Mouse (Mus musculus) stomach, embryonic 15.5 days (tissue): Measurements from ENCODE around the gene Cbr2. TPM values are rescaled to one million over a fixed set of nuclear protein-coding genes. Genes with fewer than 3 reads are reported as not detected.
A peak's percentile ranks its signal among the peaks of the same experiment; 100 is the strongest.
"Not testable (repeated sequence)": the region's sequence is repeated elsewhere in the genome, so short reads cannot be mapped to it uniquely, and the experiment has no call there.

Experiments
- ATAC-seq: fragments of 200-750 bp; cut with Nextera tagmentation; 2 replicates; pipeline ENCODE4 v1.8.0; 2017; ENCODE audit warnings: low read depth, moderate number of reproducible peaks, moderate TSS enrichment; ENCODE audit not compliant: insufficient read depth, low FRiP score
- H3K27ac ChIP-seq: fragments of 300-500 bp; sonication (generic); 2 replicates; pipeline ENCODE4 v1.5.1; 2015; ENCODE audit warnings: mild to moderate bottlenecking, inconsistent platforms
- H3K27me3 ChIP-seq: fragments of 300-500 bp; sonication (generic); replicated peaks from 2 replicates; pipeline ENCODE4 v1.6.1; 2015; ENCODE audit warnings: inconsistent platforms
- H3K36me3 ChIP-seq: fragments of 300-500 bp; sonication (generic); 2 replicates; pipeline ENCODE4 v1.6.1; 2015; ENCODE audit warnings: inconsistent platforms
- H3K4me1 ChIP-seq: fragments of 300-500 bp; sonication (generic); 2 replicates; pipeline ENCODE4 v1.6.1; 2015; ENCODE audit warnings: inconsistent platforms
- H3K4me2 ChIP-seq: fragments of 300-500 bp; sonication (generic); 2 replicates; pipeline ENCODE4 v1.6.1; 2015; ENCODE audit warnings: mild to moderate bottlenecking, inconsistent platforms
- H3K4me3 ChIP-seq: fragments of 300-500 bp; sonication (generic); replicated peaks from 2 replicates; pipeline ENCODE4 v1.5.1; 2015; ENCODE audit warnings: inconsistent platforms
- H3K9ac ChIP-seq: fragments of 300-500 bp; sonication (generic); 2 replicates; pipeline ENCODE4 v1.6.1; 2015; ENCODE audit warnings: inconsistent platforms
- H3K9me3 ChIP-seq: fragments of 300-500 bp; sonication (generic); 2 replicates; pipeline ENCODE4 v1.6.1; 2016; ENCODE audit warnings: inconsistent platforms
- WGBS: fragments of 180-500 bp; shearing (Covaris S2); methylation state at CpG from one replicate; pipeline ENCODE4 v1.1.7; 2015; 5-methylcytosine and 5-hydroxymethylcytosine counted together
- polyA plus RNA-seq: library from polyadenylated mRNA; unstranded; fragments of >200 nt; fragmentation: Nextera tagmentation; extraction: Ambion mirVana; gene quantifications from 2 replicates; pipeline ENCODE4 v1.2.1, GENCODE M21; 2015

Cbr2 gene
- polyA plus RNA-seq, 1 experiment from 2014 or later, result 82.4 TPM

GRCm38 (mm10) chr11:120761811-120762671 lies 30.1 kb upstream of the Cbr2 start:
- no peaks in the 10 kb centered on the region for H3K36me3 ChIP-seq
- no peak overlapping the region for H3K4me2 ChIP-seq
- H3K27ac ChIP-seq, result peak overlapping the region; percentile 41
- no peaks in the 10 kb centered on the region for H3K4me1 ChIP-seq
- no peak overlapping the region for H3K9ac ChIP-seq
- ATAC-seq, result peak; percentile 33; the same call in 1 of the 2 replicates
- H3K9me3 ChIP-seq, result no peaks in the 10 kb centered on the region
- WGBS, result 60% methylated on average over 14 of the region's 14 CpGs
- no peaks in the 10 kb centered on the region for H3K27me3 ChIP-seq
- H3K4me3 ChIP-seq, result no peak overlapping the region

- H3K4me1 ChIP-seq, result no peaks in the 10 kb centered on the region
- H3K27ac ChIP-seq, result no peak overlapping the region
- H3K9me3 ChIP-seq, result no peaks in the 10 kb centered on the region
- H3K4me3 ChIP-seq, result no peak overlapping the region
- no peak overlapping the region for H3K4me2 ChIP-seq
- WGBS, result 86% methylated on average over 9 of the region's 9 CpGs
- H3K9ac ChIP-seq, result no peak overlapping the region
- no peak for ATAC-seq
- no peaks in the 10 kb centered on the region for H3K36me3 ChIP-seq
- H3K27me3 ChIP-seq, result no peaks in the 10 kb centered on the region
These were observed 28.3 kb upstream of the Cbr2 start for GRCm38 (mm10) chr11:120760236-120760635.

- Histone ChIP-seq H3K4me3 (no peak overlapping the region), H3K9ac (no peak overlapping the region), H3K4me2 (no peak overlapping the region), H3K27me3 (no peaks in the 10 kb centered on the region), H3K27ac (no peak overlapping the region), H3K4me1 (no peaks in the 10 kb centered on the region), H3K36me3 (no peaks in the 10 kb centered on the region), H3K9me3 (no peaks in the 10 kb centered on the region)
- WGBS, result 60% methylated on average over 4 of the region's 4 CpGs
- ATAC-seq, result no peak
These were observed 19.7 kb upstream of the Cbr2 start for GRCm38 (mm10) chr11:120751606-120752005.

GRCm38 (mm10) chr11:120749430-120749829 lies 17.5 kb upstream of the Cbr2 start:
- no peaks in the 10 kb centered on the region for H3K27me3 ChIP-seq
- H3K36me3 ChIP-seq, result no peaks in the 10 kb centered on the region
- H3K4me3 ChIP-seq, result no peak overlapping the region
- H3K4me2 ChIP-seq, result no peak overlapping the region
- H3K27ac ChIP-seq, result no peak overlapping the region
- H3K4me1 ChIP-seq, result no peaks in the 10 kb centered on the region
- no peak for ATAC-seq
- no peaks in the 10 kb centered on the region for H3K9me3 ChIP-seq
- no peak overlapping the region for H3K9ac ChIP-seq
- 63% methylated on average over 8 of the region's 8 CpGs for WGBS

- H3K4me3 ChIP-seq, result no peak overlapping the region
- no peaks in the 10 kb centered on the region for H3K4me1 ChIP-seq
- H3K27ac ChIP-seq, result 0 out of 2 replicates have a peak overlapping the region, but pooled peaks have one; percentile 16
- H3K9me3 ChIP-seq, result no peaks in the 10 kb centered on the region
- H3K9ac ChIP-seq, result no peak overlapping the region
- no peak for ATAC-seq
- H3K36me3 ChIP-seq, result no peaks in the 10 kb centered on the region
- 61% methylated on average over 4 of the region's 4 CpGs for WGBS
- H3K4me2 ChIP-seq, result no peak overlapping the region
- no peaks in the 10 kb centered on the region for H3K27me3 ChIP-seq
These were observed 16.1 kb upstream of the Cbr2 start for GRCm38 (mm10) chr11:120747974-120748373.

- Histone ChIP-seq H3K9me3 (no peaks in the 10 kb centered on the region), H3K4me3 (no peak overlapping the region), H3K4me2 (no peak overlapping the region), H3K27ac (peak overlapping the region; percentile 26; the same call in 1 of the 2 replicates), H3K9ac (no peak overlapping the region), H3K27me3 (no peaks in the 10 kb centered on the region), H3K36me3 (no peaks in the 10 kb centered on the region), H3K4me1 (no peaks in the 10 kb centered on the region)
- peak; percentile 43; the same call in 1 of the 2 replicates for ATAC-seq
- WGBS, result 64% methylated on average over 7 of the region's 7 CpGs
These were observed 12.3 kb upstream of the Cbr2 start for GRCm38 (mm10) chr11:120744121-120744701.

GRCm38 (mm10) chr11:120740981-120741380 lies 9.1 kb upstream of the Cbr2 start:
- no peaks in the 10 kb centered on the region for H3K9me3 ChIP-seq
- no peak overlapping the region for H3K4me3 ChIP-seq
- H3K4me2 ChIP-seq, result no peak overlapping the region
- no peaks in the 10 kb centered on the region for H3K36me3 ChIP-seq
- no peak overlapping the region for H3K9ac ChIP-seq
- no peak for ATAC-seq
- H3K27ac ChIP-seq, result no peak overlapping the region
- H3K4me1 ChIP-seq, result no peaks in the 10 kb centered on the region
- H3K27me3 ChIP-seq, result no peaks in the 10 kb centered on the region
- 85% methylated on average over 5 of the region's 5 CpGs for WGBS

- Histone ChIP-seq H3K9ac (no peak overlapping the region), H3K36me3 (no peaks in the 10 kb centered on the region), H3K4me1 (peaks cover 3% of the 10 kb centered on the region; the same call in 1 of the 2 replicates), H3K9me3 (no peaks in the 10 kb centered on the region), H3K4me3 (no peak overlapping the region), H3K27ac (no peak overlapping the region), H3K4me2 (no peak overlapping the region), H3K27me3 (no peaks in the 10 kb centered on the region)
- no peak for ATAC-seq
- WGBS, result 76% methylated on average over 6 of the region's 6 CpGs
These were observed 4.5 kb upstream of the Cbr2 start for GRCm38 (mm10) chr11:120736424-120736823.

GRCm38 (mm10) chr11:120733521-120733920 lies 1.6 kb upstream of the Cbr2 start:
- WGBS, result 50% methylated on average over 6 of the region's 6 CpGs
- H3K4me3 ChIP-seq, result no peak overlapping the region
- no peak overlapping the region for H3K9ac ChIP-seq
- H3K27me3 ChIP-seq, result no peaks in the 10 kb centered on the region
- no peak overlapping the region for H3K27ac ChIP-seq
- H3K4me2 ChIP-seq, result no peak overlapping the region
- no peaks in the 10 kb centered on the region for H3K36me3 ChIP-seq
- ATAC-seq, result no peak
- H3K9me3 ChIP-seq, result no peaks in the 10 kb centered on the region
- H3K4me1 ChIP-seq, result peaks cover 3% of the 10 kb centered on the region; the same call in 1 of the 2 replicates

GRCm38 (mm10) chr11:120731395-120731794 lies 519 bp downstream of the Cbr2 start:
- H3K27ac ChIP-seq, result no peak overlapping the region
- no peaks in the 10 kb centered on the region for H3K27me3 ChIP-seq
- no peaks in the 10 kb centered on the region for H3K36me3 ChIP-seq
- H3K4me2 ChIP-seq, result no peak overlapping the region
- no peak overlapping the region for H3K9ac ChIP-seq
- WGBS, result 86% methylated on average over 1 of the region's 1 CpGs
- H3K4me3 ChIP-seq, result no peak overlapping the region
- H3K4me1 ChIP-seq, result peaks cover 9% of the 10 kb centered on the region
- ATAC-seq, result no peak
- H3K9me3 ChIP-seq, result no peaks in the 10 kb centered on the region

GRCm38 (mm10) chr11:120730331-120730870 lies 1.5 kb downstream of the Cbr2 start:
- Histone ChIP-seq H3K4me2 (no peak overlapping the region), H3K9ac (no peak overlapping the region), H3K9me3 (no peaks in the 10 kb centered on the region), H3K27me3 (no peaks in the 10 kb centered on the region), H3K4me3 (no peak overlapping the region), H3K36me3 (no peaks in the 10 kb centered on the region), H3K4me1 (peaks cover 14% of the 10 kb centered on the region), H3K27ac (no peak overlapping the region)
- 89% methylated on average over 10 of the region's 10 CpGs for WGBS
- ATAC-seq, result no peak

GRCm38 (mm10) chr11:120729432-120730050 lies 2.4 kb downstream of the Cbr2 start:
- ATAC-seq, H3K9me3 ChIP-seq, H3K9ac ChIP-seq, H3K27ac ChIP-seq, H3K27me3 ChIP-seq, H3K36me3 ChIP-seq: not testable (repeated sequence)
- H3K4me2 ChIP-seq, result peak overlapping the region; percentile 49
- peak overlapping the region; percentile 11; the same call in 1 of the 2 replicates for H3K4me3 ChIP-seq
- peaks cover 14% of the 10 kb centered on the region for H3K4me1 ChIP-seq
- WGBS, result 2% methylated on average over 18 of the region's 21 CpGs
